Mouse (Mus musculus) embryo, embryonic 9.5 days (tissue): Measurements from ENCODE around the gene Xxylt1.

Experiments
- DNase-seq: peaks from one replicate; pipeline ENCODE4 v3.0.0-alpha.2; 2017; ENCODE audit errors: extremely low spot score

Gene Xxylt1

GRCm38 (mm10) chr16:30956141-30956540 lies 125.1 kb downstream of the Xxylt1 start:
- DNase-seq = no peak

DNA sequence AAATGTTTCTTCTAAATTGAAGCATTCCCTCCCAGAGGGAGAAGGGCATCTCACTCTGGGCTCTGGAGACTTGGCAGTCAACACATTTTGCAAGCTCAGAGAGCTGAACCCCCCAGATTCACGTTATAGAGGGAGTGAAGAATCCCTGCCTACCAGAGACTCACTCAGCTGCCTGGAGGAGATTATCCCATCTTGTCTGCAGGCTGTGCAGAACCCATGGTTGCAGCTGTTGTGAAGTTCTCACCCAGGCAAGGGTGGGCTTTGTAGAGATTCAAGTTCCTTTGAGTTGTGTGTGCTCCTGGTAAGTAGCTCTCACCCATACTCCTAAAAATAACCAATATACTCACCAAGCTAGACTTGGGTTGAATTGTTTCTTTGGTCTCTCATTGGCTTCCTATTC lies 132.6 kb downstream of the Xxylt1 start:
- no peak for DNase-seq

- no peak for DNase-seq
These were observed 133.0 kb downstream of the Xxylt1 start for GRCm38 (mm10) chr16:30948216-30948615.

DNA sequence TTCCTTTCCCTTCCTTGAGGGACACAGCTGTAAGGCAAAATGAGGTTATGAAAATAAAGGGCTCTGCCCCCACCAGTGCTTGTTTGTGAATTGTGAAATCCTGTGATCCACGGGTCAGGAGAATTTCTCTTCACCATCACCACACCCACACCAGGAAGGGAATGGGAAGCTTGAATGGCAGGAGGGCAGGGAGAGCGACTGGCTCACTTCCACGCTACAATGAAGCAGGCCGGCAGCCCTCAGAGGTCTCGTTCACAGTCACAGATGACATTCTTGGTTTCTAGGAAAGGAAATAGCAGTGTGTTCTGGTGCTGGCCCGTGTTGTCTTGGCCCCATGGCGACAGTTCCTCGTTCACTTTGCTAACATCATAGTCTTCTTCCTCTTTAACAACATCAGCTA lies 136.3 kb downstream of the Xxylt1 start:
- no peak for DNase-seq

DNA sequence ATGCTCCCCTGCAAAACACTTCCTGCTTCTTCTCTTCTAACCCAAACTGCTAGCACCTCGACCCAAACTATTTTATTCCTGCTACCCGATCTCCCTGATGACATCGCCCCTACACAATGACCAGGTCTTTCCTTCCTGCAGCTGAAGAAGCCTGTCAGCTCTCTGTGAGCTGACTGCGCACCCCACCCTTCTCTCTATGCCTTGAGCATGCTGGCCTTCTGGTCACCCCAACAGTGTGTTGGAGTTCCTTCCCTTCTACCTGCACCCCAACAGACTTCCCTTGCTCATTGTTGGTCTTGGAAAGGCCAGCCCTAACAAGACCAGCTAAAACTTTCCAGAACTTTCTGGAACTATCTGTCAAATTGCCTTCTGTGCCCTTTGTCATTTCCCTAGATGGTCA lies 137.3 kb downstream of the Xxylt1 start:
- no peak for DNase-seq

- DNase-seq = peak; percentile 31
These were observed 140.5 kb downstream of the Xxylt1 start for GRCm38 (mm10) chr16:30940699-30941098.

GRCm38 (mm10) chr16:30939903-30940302 lies 141.3 kb downstream of the Xxylt1 start:
- DNase-seq = peak; percentile 74

DNA sequence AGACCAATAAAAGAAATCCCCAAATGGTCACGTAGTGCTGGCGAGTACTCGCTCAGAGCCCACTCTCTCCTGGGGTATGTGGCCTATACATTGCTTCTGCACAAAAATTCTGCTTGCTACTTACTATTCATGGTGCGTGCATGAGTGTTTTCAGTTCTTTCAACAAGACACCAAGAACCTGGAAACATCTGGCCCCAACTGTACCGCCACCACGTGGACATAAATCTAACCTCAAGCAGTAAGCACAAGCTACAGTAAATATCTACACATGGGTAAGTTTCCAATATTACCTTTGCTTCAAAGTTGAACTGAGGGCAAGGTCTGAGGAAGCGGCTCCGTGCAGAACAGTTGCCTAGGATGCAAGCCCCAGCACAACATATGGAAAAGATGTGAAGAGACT lies 142.0 kb downstream of the Xxylt1 start:
- DNase-seq = peak; percentile 16

- no peak for DNase-seq
These were observed 142.6 kb downstream of the Xxylt1 start for GRCm38 (mm10) chr16:30938664-30939063.

DNA sequence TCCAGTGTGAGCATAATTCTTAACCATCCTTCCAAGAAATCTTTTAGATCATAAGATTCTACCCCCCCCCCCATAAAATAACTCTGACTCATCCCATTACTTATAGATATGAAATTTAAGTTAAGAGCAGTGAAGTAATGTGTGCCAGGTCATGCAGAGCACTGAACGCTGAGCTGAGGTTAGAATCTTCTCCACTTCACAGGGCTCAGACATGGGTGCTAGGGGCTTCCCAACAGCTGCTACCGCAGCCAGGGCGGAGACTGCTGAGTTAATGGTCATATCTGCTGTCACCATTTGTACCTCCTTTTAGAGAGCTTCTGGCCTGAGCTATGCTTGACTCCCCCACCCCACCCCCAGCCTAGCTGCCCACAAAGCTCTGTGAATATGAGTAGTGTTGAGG lies 143.6 kb downstream of the Xxylt1 start:
- DNase-seq = no peak

DNA sequence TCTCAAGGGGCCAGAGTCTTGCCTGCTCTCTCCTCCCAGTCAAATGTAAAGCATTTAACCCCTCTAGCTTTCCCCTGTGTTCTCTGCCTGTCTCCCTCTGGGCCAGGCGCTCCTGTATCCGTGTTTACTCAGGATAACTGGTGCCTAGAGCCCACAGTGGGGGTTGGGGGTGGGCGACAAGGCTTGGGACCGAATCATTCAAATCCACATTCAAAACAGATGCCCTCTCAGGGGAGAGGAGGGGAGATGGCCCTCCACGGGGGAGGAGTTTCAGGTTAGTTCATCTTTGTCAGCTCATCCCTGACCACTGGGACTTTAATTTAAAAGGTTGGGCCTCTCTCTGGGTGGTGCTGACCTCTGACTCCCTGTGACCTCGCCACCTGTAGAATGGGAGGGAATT lies 144.8 kb downstream of the Xxylt1 start:
- DNase-seq = peak; percentile 26

DNA sequence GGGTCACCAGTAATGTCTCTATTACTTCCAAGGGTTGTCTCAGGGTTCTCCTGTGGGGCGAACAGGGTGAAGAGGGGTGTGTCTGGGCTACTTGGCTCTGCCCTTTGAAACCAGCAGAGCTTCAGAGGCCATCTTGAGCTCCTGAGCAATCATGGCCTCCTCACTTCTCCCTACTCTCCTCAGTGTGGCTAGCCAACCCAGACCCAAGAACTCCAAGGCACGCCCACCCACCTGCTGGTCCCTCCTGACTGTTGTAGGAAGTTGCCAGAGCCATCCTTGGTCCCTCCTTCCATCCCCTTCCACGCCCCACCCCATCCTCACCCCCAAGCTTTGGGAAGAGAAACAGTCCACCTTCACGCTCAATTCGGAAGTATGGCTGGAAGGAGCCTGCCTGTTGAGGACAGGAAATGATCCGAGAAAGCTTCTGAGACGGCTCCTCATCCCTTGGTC lies 145.2 kb downstream of the Xxylt1 start:
- DNase-seq = no peak

DNA sequence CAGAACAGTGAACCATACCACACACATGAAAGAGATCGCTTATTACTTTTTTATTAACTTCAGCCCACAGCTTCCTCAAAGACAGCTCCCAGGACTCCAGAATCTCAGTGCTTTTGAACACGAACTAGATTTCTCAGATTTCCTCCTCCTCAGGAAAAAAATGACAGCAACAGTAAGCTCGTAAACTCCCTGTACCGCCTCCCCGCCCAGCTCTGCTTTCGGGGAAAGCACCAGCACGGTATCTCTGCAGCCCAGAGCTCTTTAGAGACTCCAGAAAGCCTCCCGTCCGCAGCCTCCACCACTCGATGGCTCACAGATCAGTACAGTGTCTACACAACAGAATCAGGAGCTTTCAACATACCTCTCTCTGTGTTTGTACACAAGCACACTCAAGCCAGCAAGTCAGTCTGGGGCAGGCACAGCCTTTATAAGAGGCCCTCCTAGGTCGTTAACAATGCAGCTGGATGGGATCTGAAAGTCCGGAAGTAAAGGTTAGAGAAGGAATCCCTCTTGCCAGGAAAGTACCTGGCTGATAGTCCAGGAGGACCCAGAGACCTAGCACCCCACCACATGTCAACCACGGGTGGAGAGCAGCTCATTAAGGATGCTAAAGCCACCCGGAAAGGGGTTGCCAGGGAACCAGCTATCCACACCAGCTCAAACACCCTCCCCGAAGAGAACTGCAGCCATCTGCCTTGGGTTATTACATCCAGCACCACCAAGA lies 146.1 kb downstream of the Xxylt1 start:
- no peak for DNase-seq

DNA sequence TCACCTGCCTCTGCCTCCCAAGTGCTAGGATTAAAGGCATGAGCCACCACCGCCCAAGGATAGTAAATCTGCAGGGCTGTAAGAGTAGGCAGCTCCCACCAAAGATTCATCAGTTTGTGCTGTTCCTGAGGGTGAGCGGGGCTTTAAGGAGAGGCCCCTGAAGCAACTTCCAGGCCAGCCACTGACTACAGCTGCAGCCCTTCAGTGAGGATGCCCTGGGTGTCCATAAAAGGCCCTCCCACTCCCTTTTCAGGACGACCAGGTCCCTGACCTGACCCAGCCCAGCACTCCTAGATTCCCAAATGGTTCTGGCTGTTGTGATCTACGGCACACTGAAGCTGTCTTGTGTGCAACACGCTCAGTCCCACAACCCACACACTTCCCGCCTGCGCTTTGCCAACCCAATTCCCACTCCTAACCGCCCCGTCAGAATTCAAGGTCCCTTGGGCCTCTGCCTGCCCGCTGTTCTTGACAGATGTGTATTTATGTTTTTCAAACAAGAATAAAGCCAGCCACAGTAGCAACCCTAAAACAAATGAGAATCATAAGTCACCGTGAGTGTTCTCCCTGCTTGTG lies 146.9 kb downstream of the Xxylt1 start:
- no peak for DNase-seq

DNA sequence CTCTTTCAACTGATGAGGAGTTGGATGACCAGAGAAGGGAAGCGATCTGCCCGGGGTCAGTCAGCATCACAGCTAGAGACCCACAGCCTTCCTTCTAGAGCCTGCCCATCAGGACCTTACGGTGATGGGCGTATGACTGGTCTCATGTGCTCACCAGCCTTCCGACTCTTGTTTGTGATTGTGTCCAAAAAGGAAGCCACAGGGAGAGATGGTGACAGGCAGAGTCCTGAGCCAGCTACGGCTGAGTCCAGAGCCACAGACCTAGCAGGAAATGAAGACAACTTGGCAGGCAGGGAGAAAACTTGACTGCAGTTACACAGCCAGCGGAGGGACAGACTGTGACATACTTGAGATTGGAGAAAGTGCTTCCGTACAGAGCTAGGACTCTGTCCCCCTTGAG lies 147.9 kb downstream of the Xxylt1 start:
- no peak for DNase-seq

DNA sequence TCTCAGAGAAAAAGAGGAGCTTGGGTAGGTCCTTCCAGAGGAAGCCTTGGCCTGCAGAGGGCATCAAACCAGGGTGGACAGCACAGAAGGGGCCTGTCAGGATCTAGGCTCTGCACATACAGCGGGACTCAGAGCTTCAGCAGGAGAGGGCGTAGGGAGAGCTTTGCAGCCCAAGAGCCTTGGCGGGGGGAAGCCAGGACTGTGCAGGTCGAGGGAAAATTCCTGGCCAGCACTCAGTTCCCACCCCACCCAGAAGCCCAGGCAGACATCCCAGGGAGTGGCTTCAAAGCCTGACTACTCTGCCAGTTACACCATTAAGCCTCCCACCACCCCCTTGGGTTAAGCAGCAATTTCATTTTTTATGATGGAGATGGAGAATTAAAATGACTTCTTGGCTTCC lies 148.4 kb downstream of the Xxylt1 start:
- no peak for DNase-seq

GRCm38 (mm10) chr16:30932196-30932595 lies 149.0 kb downstream of the Xxylt1 start:
- DNase-seq = no peak

- DNase-seq = no peak
These were observed 152.1 kb downstream of the Xxylt1 start for GRCm38 (mm10) chr16:30929165-30929564.

DNA sequence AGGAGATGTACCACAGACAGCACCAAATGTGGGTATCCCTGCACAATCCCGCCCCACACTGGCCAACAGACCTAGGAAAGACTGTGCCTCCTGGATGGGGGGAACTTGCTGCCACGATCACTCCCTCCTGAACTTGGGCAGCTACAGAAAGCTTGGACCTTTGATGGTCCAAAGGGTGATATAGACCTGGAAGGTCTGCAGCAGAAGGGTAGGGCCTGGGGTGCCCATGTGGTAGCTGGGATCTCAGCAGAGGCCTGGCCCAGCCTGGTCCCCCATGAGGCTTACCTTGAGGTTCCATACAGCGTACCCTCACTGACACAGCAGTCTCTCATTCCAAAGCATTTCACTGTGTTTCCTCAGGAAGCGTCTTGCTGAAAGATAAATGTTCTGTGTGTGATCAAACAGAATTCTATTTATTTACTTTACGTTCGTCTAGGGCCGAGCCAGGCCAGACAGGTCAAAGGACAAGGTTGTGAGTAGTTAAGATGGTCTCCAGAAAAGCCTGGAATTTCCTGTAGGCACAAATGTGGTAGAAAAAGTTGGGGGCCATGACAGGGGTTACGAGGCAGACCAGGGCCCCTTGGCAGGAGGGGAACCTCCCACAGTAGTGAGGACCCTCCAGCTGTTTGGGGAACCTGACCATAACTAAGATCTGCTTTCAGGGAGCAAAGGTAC lies 153.0 kb downstream of the Xxylt1 start:
- peak; percentile 20 for DNase-seq

DNA sequence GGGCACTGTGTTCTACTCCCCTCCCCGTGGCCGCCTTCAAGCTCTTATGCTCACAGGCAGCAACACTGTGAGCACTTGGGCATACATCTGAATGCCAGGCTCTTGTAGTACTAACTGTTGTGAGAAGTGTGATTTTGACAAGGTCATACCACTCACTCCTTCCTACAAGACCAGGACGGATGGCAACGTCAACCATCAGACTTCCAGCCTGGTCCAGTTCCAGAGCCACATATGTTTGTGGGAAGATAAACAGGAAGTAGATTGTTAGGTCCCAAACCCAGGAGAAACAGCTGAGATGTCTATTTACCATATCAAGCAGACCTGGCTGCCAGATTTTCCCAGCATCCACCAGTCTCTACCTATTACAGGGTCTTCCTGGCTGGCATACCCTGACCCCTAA lies 155.7 kb downstream of the Xxylt1 start:
- no peak for DNase-seq

DNA sequence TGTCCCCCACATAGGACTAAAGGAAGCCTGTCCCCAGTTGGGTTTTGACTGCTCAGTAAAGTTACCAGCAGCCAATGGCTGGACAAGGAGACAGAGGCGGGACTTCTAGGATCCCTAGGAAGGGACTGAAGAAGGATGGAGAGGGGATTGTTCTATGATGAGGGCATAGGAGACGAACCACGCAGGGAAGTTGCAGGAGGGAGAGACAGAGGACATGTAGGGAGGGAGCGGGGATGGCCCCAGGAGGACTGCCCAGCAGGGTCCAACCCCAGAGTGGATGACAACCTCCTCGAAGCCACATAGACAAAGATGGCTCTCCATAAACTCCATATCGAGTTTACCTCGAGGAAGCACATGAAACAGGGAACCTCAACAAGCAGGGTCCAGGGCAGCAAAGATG lies 157.3 kb downstream of the Xxylt1 start:
- no peak for DNase-seq

GRCm38 (mm10) chr16:30922548-30922947 lies 158.7 kb downstream of the Xxylt1 start:
- no peak for DNase-seq

GRCm38 (mm10) chr16:30918866-30919265 lies 162.4 kb downstream of the Xxylt1 start:
- DNase-seq = no peak
